Mouse (Mus musculus): ENCODE measurements around the gene Hsd11b2.
A peak's percentile ranks its signal among the peaks of the same experiment; 100 is the strongest.

Hsd11b2 gene

GRCm38 (mm10) chr8:105518436-105519313 is at the start of gene Hsd11b2:
Gene Hsd11b2 (plus strand): TSS chr8:105518755.
- no peak for DNase-seq (ENCODE audit: extremely low spot score, low read depth, low spot score)

GRCm38 (mm10) chr8:105469041-105469695 is 49.4 kb upstream of the Hsd11b2 start:
- DNase-seq (ENCODE audit: extremely low spot score, low read depth, low spot score) = no peak

DNA sequence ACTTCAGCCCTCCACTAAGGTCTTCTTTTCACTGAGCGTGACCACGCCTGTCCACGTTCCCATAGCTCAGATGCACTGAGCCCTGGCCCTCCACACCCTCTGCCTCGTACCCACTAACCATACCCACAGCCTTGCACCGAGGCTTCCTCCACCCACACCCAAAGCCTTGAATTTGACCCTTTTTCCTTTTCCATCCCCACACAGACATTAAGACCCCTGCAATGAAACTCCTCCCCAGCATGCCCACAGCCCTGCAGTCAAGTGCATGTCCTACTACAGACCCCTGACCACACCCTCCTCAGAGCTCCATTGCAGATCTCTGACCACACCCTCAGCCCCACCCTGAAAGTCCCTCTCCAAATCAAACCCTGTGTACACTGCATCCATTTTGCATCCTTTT is 48.7 kb upstream of the Hsd11b2 start:
- no peak for DNase-seq (ENCODE audit: extremely low spot score, low read depth, low spot score)

DNA sequence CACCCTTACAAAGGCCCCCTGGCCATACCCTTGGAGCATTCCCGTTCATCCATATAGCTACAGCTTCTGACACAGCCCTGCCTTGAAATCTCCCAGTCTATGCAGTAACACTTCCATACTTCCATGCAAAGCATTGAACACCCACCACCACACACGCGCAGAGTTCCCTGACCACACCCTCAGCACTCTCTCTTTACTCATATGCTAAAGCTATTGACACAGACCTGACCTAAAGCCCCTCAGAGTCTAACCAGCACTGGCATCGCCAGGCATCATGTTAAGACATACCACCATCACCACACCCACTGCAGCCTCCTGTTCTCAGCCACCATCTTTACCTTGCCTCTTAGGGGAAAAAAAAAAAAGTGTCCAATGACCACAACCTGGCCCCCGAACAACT is 48.3 kb upstream of the Hsd11b2 start:
- DNase-seq (ENCODE audit: extremely low spot score, low read depth, low spot score) = no peak

DNA sequence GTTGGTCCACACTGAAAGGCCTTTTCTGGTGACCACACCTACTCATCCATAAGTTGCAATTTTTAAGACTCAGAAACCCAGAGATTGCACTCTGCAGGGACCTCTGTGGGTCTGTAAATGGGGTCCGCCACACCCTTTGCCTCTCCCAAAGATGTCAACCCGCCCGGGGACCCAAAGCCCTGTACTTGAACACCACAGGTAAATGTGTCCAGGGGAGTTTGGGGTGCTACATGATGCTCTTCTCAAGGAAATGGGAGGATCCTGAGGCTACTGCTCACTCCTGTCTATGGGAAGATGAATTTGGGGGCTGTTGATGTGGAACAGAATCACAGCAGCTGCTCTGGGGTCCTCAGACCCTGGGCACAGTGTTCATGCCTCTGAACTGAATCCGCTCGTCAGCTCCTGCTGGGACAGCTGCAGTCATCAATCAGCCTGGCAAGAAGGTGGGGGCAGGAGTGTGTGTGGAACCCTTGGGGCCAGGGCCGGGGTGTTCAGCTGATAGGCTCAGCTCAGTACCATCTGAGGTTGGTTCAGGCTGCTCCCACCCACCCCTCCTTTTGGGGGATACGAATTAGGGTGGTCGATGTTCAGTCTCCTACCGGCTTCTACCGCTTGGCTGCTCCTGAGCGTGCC is 47.8 kb upstream of the Hsd11b2 start:
- DNase-seq (ENCODE audit: extremely low spot score, low read depth, low spot score) = no peak

- peak; percentile 79 for DNase-seq (ENCODE audit: extremely low spot score, low read depth, low spot score)
Measured at GRCm38 (mm10) chr8:105471314-105472015, 47.1 kb upstream of the Hsd11b2 start, which contains the start of gene Tppp3. Gene Tppp3 (minus strand): TSS chr8:105471526.

GRCm38 (mm10) chr8:105472414-105472932 is 46.1 kb upstream of the Hsd11b2 start:
- no peak for DNase-seq (ENCODE audit: extremely low spot score, low read depth, low spot score)

- no peak for DNase-seq (ENCODE audit: extremely low spot score, low read depth, low spot score)
Measured at GRCm38 (mm10) chr8:105472983-105473382, 45.6 kb upstream of the Hsd11b2 start.

GRCm38 (mm10) chr8:105473816-105474606 is 44.5 kb upstream of the Hsd11b2 start:
- no peak for DNase-seq (ENCODE audit: extremely low spot score, low read depth, low spot score)

DNA sequence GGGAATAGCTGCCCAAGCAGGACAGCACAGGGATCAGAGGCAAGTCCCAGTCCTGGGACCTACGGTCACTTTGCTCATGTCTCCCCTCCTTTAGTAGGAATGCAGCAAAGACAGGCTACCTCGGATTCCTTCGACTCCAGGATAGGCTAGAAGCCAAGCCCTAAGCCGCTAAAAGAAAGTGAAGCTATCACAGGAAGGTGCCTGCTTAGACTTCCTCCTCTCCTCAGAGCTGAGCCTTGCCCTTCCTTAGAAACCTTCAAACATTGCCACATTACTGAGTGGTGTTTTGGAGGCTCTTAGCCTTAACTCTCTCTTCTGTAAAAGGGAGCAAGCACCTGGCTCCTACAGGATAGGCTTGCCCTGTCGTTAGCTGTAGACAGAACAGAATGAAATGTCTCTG is 43.9 kb upstream of the Hsd11b2 start:
- DNase-seq (ENCODE audit: extremely low spot score, low read depth, low spot score) = no peak

- no peak for DNase-seq (ENCODE audit: extremely low spot score, low read depth, low spot score)
Measured at GRCm38 (mm10) chr8:105475254-105475653, 43.3 kb upstream of the Hsd11b2 start.

DNA sequence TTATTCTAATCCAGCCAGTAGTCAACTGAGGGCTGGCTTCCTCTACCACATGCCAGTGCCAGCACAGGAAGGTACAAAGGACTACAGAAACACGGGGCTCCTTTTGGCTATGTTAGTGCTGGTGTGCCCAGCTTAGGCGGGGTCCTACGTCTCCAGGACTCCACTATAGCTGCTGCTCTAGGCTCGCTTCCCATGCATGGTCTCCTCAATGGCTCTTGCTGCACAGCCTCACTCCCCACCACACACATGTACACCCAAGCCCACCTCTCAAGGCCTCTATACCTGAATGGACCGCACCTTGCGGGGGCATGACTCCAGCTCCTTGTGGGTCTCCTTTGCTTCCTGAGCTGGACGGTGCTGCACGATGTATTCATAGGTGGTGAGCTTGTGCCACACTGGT is 42.8 kb upstream of the Hsd11b2 start:
- DNase-seq (ENCODE audit: extremely low spot score, low read depth, low spot score) = no peak

- DNase-seq (ENCODE audit: extremely low spot score, low read depth, low spot score) = no peak
Measured at GRCm38 (mm10) chr8:105476161-105476560, 42.4 kb upstream of the Hsd11b2 start.

DNA sequence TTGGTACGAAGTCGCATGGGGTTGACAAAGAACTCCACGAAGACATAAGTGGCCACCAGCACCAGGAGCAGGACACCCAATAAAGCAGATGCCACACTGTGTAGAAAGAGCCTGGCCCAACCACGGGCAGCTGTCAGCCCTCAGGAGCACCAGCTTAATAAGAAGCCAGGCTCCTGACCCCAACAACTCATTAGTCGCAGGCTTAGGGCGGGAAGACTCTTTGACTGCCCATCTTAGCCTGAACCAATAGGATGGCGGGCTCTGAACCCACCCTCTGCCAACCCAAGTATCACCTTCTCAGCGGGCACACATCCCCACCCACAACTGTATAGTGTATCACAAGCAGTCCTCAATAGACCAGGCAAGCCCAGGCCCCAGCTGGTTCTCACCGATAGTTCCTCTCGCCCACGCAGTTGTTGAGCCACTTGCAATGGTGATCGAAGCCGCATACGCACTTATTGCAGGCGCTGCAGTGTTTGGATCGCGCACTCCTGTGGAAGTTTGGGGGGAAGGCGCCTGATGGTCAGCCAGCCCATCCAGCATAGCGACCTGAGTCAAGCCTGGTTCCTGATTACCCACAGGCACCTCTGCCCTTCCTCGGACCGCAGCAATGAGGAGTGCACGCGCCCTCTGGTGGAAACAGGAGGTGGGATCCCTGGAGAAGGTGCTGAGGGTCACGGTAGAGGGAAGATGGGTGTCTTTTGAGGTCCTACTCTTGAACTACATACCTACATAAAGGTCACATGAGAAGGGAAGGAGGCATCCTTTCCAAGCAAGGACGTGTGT is 41.7 kb upstream of the Hsd11b2 start:
- no peak for DNase-seq (ENCODE audit: extremely low spot score, low read depth, low spot score)

DNA sequence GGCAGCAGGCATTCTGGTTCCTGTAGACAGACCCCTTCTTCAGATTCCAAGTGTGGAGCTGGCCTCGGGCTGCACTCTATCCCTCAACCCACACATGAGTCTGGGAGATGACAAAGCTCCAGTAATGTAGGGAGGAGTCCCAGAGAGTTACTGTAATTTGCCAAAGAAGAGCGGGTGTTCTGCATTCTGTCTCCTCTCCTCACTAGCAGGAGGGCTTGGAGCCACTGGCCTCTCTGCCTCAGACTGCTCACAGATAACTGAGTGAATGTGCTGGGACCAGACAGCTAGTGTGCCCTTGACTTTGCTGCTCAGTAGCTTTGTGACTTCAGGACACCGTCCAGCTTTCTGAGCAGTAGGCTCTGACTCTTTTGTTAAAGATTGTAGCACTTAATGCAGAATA is 40.8 kb upstream of the Hsd11b2 start:
- no peak for DNase-seq (ENCODE audit: extremely low spot score, low read depth, low spot score)

GRCm38 (mm10) chr8:105481013-105481412 is 37.5 kb upstream of the Hsd11b2 start:
- no peak for DNase-seq (ENCODE audit: extremely low spot score, low read depth, low spot score)

DNA sequence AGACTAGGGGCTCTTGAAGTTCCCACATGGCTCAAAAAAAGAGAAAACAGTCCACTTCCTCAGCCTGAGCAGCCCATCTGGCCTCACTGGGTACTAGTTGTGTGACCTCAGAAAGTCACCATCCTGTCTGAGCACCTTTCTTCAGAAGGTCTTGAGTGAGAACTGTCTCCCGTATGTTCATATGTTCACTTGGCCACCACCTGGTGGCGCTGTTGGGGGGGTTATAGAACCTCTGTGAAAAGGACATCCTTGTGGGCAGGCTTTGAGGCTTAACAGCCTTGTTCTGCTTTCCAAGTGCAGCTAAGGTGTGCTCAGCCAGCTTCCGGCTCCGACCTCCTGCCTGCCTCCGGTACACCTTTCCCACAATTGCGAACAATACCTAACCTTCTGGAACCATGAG is 37.1 kb upstream of the Hsd11b2 start:
- no peak for DNase-seq (ENCODE audit: extremely low spot score, low read depth, low spot score)

DNA sequence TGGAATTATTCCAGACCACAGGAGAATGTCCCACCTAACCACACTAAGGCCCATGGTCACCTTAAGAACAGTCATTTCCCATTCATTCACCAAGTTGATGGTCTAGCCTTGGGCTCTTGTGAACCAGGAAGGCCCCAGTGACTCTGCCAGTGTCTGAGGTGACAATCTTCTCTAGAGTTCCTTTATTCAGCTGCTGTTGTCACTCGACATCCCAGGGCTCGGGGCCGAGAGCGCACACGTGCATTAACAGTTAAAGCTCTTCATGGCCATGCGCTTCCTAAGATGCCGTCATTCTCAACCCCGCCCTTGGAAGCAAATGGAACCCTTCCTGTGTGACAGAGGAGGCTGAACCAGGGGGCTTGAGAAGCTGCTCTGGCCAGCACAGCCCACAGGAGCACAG is 36.4 kb upstream of the Hsd11b2 start:
- no peak for DNase-seq (ENCODE audit: extremely low spot score, low read depth, low spot score)
